Mouse (Mus musculus) CD4-positive helper T cell, adult 2 months (primary cell): ENCODE results near the gene Cbr2.

Experiments
- DNase-seq: peaks from one replicate; pipeline ENCODE4 v3.0.0-alpha.2; 2012; ENCODE audit warnings: low read depth, missing footprints, low spot score

Gene Cbr2

GRCm38 (mm10) chr11:120679909-120680308 is 52.0 kb downstream of the Cbr2 start:
- DNase-seq = peak; percentile 36
